ENCODE assay signal across 12 mouse cellular contexts in the genomic region with DNA sequence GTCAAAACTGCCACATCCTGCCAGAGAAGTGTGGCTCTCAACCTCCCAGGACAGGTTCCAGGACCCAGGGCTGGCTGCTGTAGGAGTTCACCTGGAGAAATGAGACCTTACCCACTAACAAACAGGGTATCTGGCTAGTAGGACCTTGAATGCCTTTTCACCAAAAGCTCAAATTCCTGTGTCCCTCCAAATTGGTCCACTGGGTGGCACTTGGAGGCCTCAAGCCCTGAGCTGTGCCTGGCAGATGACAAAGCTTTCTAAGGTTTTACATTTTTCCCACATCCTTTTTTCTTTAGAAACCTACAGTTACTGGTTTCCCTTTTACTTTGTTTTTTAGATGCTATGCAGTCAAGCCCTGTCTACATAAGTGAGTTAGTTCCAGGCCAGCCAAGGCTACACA. TPM values are rescaled to one million over a fixed set of nuclear protein-coding genes. Genes with fewer than 3 reads are reported as not detected.
DNase-seq lines count a peak whose midpoint lies in the region; ATAC-seq lines count a peak whose summit lies in the region.
"Had no signal": no experiment of that assay in that cellular context is flagged by ENCODE, and none has a peak within 500 bp of the region (broad histone marks: within the 10 kb centered on the region; RNA-seq: fewer than 3 reads in every experiment).

No protein-coding gene starts in this region.

- ATAC-seq in hindbrain, embryonic 13.5 days (ENCODE audit: low FRiP score): no peak
- ATAC-seq in liver, embryonic 15.5 days (ENCODE audit: insufficient read depth): no peak

- no peak overlapping the region for H3K4me3 ChIP-seq in hindbrain, embryonic 10.5 days
- H3K4me3 ChIP-seq in hindbrain, embryonic 13.5 days: no peak overlapping the region
- 0 out of 2 replicates have a peak overlapping the region, but pooled peaks have one; percentile 2 for H3K4me3 ChIP-seq in liver, embryonic 15.5 days (replicated peaks)
- H3K4me3 ChIP-seq: embryonic facial prominence, embryonic 15.5 days; limb, embryonic 15.5 days had no signal

- peaks cover 17% of the 10 kb centered on the region; the same call in 1 of the 2 replicates for H3K4me1 ChIP-seq in hindbrain, embryonic 10.5 days (replicated peaks)
- H3K4me1 ChIP-seq in hindbrain, embryonic 13.5 days (replicated peaks): no peaks in the 10 kb centered on the region
- H3K4me1 ChIP-seq in liver, embryonic 15.5 days (replicated peaks): peaks cover 94% of the 10 kb centered on the region
- H3K4me1 ChIP-seq: limb, embryonic 15.5 days had no signal

- H3K4me2 ChIP-seq in hindbrain, embryonic 13.5 days: no peak overlapping the region
- peak overlapping the region; percentile 37 for H3K4me2 ChIP-seq in liver, embryonic 15.5 days
- H3K4me2 ChIP-seq: embryonic facial prominence, embryonic 15.5 days; limb, embryonic 15.5 days had no signal

- H3K9ac ChIP-seq in hindbrain, embryonic 13.5 days: no peak overlapping the region
- peak overlapping the region; percentile 64 for H3K9ac ChIP-seq in liver, embryonic 15.5 days
- H3K9ac ChIP-seq: embryonic facial prominence, embryonic 15.5 days; limb, embryonic 15.5 days had no signal

- peaks cover 98% of the 10 kb centered on the region for H3K36me3 ChIP-seq in hindbrain, embryonic 10.5 days
- peaks cover 75% of the 10 kb centered on the region for H3K36me3 ChIP-seq in hindbrain, embryonic 13.5 days
- H3K36me3 ChIP-seq in liver, embryonic 15.5 days (replicated peaks): peaks cover 74% of the 10 kb centered on the region

- no peaks in the 10 kb centered on the region for H3K9me3 ChIP-seq in hindbrain, embryonic 10.5 days
- no peaks in the 10 kb centered on the region for H3K9me3 ChIP-seq in hindbrain, embryonic 13.5 days
- no peaks in the 10 kb centered on the region for H3K9me3 ChIP-seq in liver, embryonic 15.5 days (replicated peaks)
- H3K9me3 ChIP-seq: embryonic facial prominence, embryonic 15.5 days; limb, embryonic 15.5 days had no signal

- H3K27me3 ChIP-seq in hindbrain, embryonic 10.5 days (ENCODE audit: insufficient read depth, poor library complexity, severe bottlenecking): no peaks in the 10 kb centered on the region
- no peaks in the 10 kb centered on the region for H3K27me3 ChIP-seq in hindbrain, embryonic 13.5 days
- no peaks in the 10 kb centered on the region for H3K27me3 ChIP-seq in liver, embryonic 15.5 days
- H3K27me3 ChIP-seq: embryonic facial prominence, embryonic 15.5 days; limb, embryonic 15.5 days had no signal

- no peak for DNase-seq in hindbrain, embryonic 10.5 days (ENCODE audit: low spot score)
- DNase-seq in A20 (ENCODE audit: low read depth, low spot score): peak; percentile 34
- DNase-seq in adipocyte (ENCODE audit: low spot score): peak; percentile 30
- no peak for DNase-seq in ovary, adult 18-20 months (ENCODE audit: low spot score)
- DNase-seq in right cerebral cortex, postnatal 36 days (ENCODE audit: low spot score in 2 of 2): no peak
- no peak for DNase-seq in frontal cortex, adult 2 months (ENCODE audit: extremely low spot score in 1 of 2, low spot score in 1 of 2)
- DNase-seq: retina, postnatal 1 day had no signal

- peak overlapping the region; percentile 30; the same call in 1 of the 2 replicates for H3K27ac ChIP-seq in hindbrain, embryonic 10.5 days
- no peak overlapping the region for H3K27ac ChIP-seq in hindbrain, embryonic 13.5 days
- H3K27ac ChIP-seq in liver, embryonic 15.5 days (replicated peaks): peak overlapping the region; percentile 99
- H3K27ac ChIP-seq: embryonic facial prominence, embryonic 15.5 days; limb, embryonic 15.5 days had no signal

RNA-seq across cellular contexts. Expression of a gene that starts 20.4 kb away (rescaled TPM):
- 41.1 and 45.6 TPM in 2 replicates for polyA plus RNA-seq in hindbrain, embryonic 10.5 days (2016; fragmentation: Nextera tagmentation; extraction: Ambion mirVana)
- 43.5 and 51.8 TPM in 2 replicates for polyA plus RNA-seq in hindbrain, embryonic 13.5 days (2015; fragmentation: Nextera tagmentation; extraction: Ambion mirVana)
- polyA plus RNA-seq in liver, embryonic 15.5 days (2015; fragmentation: Nextera tagmentation; extraction: Ambion mirVana): 28.1 and 31.9 TPM in 2 replicates
- 75.7 and 85.2 TPM in 2 replicates for polyA plus RNA-seq in frontal cortex, adult 2 months (2012; rRNA removed)

RNA-seq across cellular contexts. Expression of a gene that starts 20.8 kb away (rescaled TPM):
- polyA plus RNA-seq in hindbrain, embryonic 10.5 days (2016; fragmentation: Nextera tagmentation; extraction: Ambion mirVana): 34.2 and 36.3 TPM in 2 replicates
- 35.6 and 38.7 TPM in 2 replicates for polyA plus RNA-seq in hindbrain, embryonic 13.5 days (2015; fragmentation: Nextera tagmentation; extraction: Ambion mirVana)
- polyA plus RNA-seq in liver, embryonic 15.5 days (2015; fragmentation: Nextera tagmentation; extraction: Ambion mirVana): 18.3 and 19.6 TPM in 2 replicates
- polyA plus RNA-seq in frontal cortex, adult 2 months (2012; rRNA removed): 13.8 and 17.0 TPM in 2 replicates

RNA-seq across cellular contexts. Expression of a gene that starts 25.0 kb away (rescaled TPM):
- 31.3 and 32.9 TPM in 2 replicates for polyA plus RNA-seq in hindbrain, embryonic 10.5 days (2016; fragmentation: Nextera tagmentation; extraction: Ambion mirVana)
- 21.0 and 24.1 TPM in 2 replicates for polyA plus RNA-seq in hindbrain, embryonic 13.5 days (2015; fragmentation: Nextera tagmentation; extraction: Ambion mirVana)
- polyA plus RNA-seq in liver, embryonic 15.5 days (2015; fragmentation: Nextera tagmentation; extraction: Ambion mirVana): 5.1 and 8.0 TPM in 2 replicates
- polyA plus RNA-seq in frontal cortex, adult 2 months (2012; rRNA removed): 23.6 and 26.7 TPM in 2 replicates

RNA-seq across cellular contexts. Expression of a gene that starts 29.1 kb away (rescaled TPM):
- 3,492 and 3,546 TPM in 2 replicates for polyA plus RNA-seq in hindbrain, embryonic 10.5 days (2016; fragmentation: Nextera tagmentation; extraction: Ambion mirVana)
- polyA plus RNA-seq in hindbrain, embryonic 13.5 days (2015; fragmentation: Nextera tagmentation; extraction: Ambion mirVana): 392 and 434 TPM in 2 replicates
- polyA plus RNA-seq in liver, embryonic 15.5 days (2015; fragmentation: Nextera tagmentation; extraction: Ambion mirVana): 72.6 and 109 TPM in 2 replicates
- 5.3 and 14.7 TPM in 2 replicates for polyA plus RNA-seq in frontal cortex, adult 2 months (2012; rRNA removed)
- polyA plus RNA-seq: large intestine, adult 2 months had no signal

RNA-seq across cellular contexts. Expression of a gene that starts 36.2 kb away (rescaled TPM):
- 2,485 and 2,589 TPM in 2 replicates for polyA plus RNA-seq in hindbrain, embryonic 10.5 days (2016; fragmentation: Nextera tagmentation; extraction: Ambion mirVana)
- 2,436 and 2,656 TPM in 2 replicates for polyA plus RNA-seq in hindbrain, embryonic 13.5 days (2015; fragmentation: Nextera tagmentation; extraction: Ambion mirVana)
- 74,460 and 76,487 TPM in 2 replicates for polyA plus RNA-seq in liver, embryonic 15.5 days (2015; fragmentation: Nextera tagmentation; extraction: Ambion mirVana)
- 138 and 217 TPM in 2 replicates for polyA plus RNA-seq in frontal cortex, adult 2 months (2012; rRNA removed)

Comparison
In these comparisons a context has a peak if more than half of its experiments do, and no peak if none do; other contexts are left out.
1. DNase-seq: peak in A20 (single experiment) and adipocyte (single experiment); none in hindbrain, embryonic 10.5 days (single experiment), ovary, adult 18-20 months (single experiment), right cerebral cortex, postnatal 36 days (0 of 2) and frontal cortex, adult 2 months (0 of 2).